Mouse (Mus musculus): ENCODE measurements at regions not wholly inside any gene's neighbourhood (a gene's known extent, or its start where the extent isn't known, plus 50 kb on each side); places are given as distances from the start of the nearest gene placed in this dataset.
"Not testable (repeated sequence)": the region's sequence is repeated elsewhere in the genome, so short reads cannot be mapped to it uniquely, and the experiment has no call there.

GRCm38 (mm10) chr10:53464581-53464980 is 84.8 kb upstream of the Cep85l start:
- Histone ChIP-seq H3K9ac (no peak overlapping the region), H3K4me1 (ENCODE audit: insufficient read depth) (peaks cover 10% of the 10 kb centered on the region; the same call in 1 of the 2 replicates)

GRCm38 (mm10) chr10:53464006-53464405 is 84.3 kb upstream of the Cep85l start:
- Histone ChIP-seq H3K27me3 (ENCODE audit: insufficient read depth, low read length) (no peaks in the 10 kb centered on the region), H3K9ac (no peak overlapping the region), H3K4me2 (ENCODE audit: low read depth) (no peak overlapping the region), H3K4me1 (ENCODE audit: insufficient read depth) (peaks cover 10% of the 10 kb centered on the region; the same call in 1 of the 2 replicates), H3K36me3 (ENCODE audit: insufficient read depth) (no peaks in the 10 kb centered on the region), H3K4me3 (ENCODE audit: low read depth, low read length) (no peak overlapping the region), H3K27ac (ENCODE audit: low read depth, low read length) (peak overlapping the region; percentile 9; the same call in 1 of the 2 replicates), H3K9me3 (ENCODE audit: low read length) (no peaks in the 10 kb centered on the region)
- DNase-seq (no peak), ATAC-seq (no peak)
- 40% methylated on average over 6 of the region's 6 CpGs for WGBS
- TF ChIP-seq CTCF (IDR thresholded peaks at IDR 0.05; ENCODE audit: low read depth), result no peak

More at GRCm38 (mm10) chr10:53464581-53464980, 84.8 kb upstream of the Cep85l start:
- TF ChIP-seq CTCF (IDR thresholded peaks at IDR 0.05; ENCODE audit: low read depth), result no peak
- Histone ChIP-seq H3K9me3 (ENCODE audit: low read length) (no peaks in the 10 kb centered on the region), H3K36me3 (ENCODE audit: insufficient read depth) (no peaks in the 10 kb centered on the region), H3K27me3 (ENCODE audit: insufficient read depth, low read length) (no peaks in the 10 kb centered on the region), H3K4me3 (ENCODE audit: low read depth, low read length) (no peak overlapping the region), H3K4me2 (ENCODE audit: low read depth) (no peak overlapping the region), H3K27ac (ENCODE audit: low read depth, low read length) (peak overlapping the region; percentile 62)
- DNase-seq (peak; percentile 81), ATAC-seq (peak; percentile 19; the same call in 1 of the 2 replicates)

GRCm38 (mm10) chr10:53463471-53463870 is 83.7 kb upstream of the Cep85l start:
- 30% methylated on average over 3 of the region's 3 CpGs for WGBS
- Histone ChIP-seq H3K9me3 (ENCODE audit: low read length) (no peaks in the 10 kb centered on the region), H3K27ac (ENCODE audit: low read depth, low read length) (no peak overlapping the region), H3K4me3 (ENCODE audit: low read depth, low read length) (no peak overlapping the region), H3K27me3 (ENCODE audit: insufficient read depth, low read length) (no peaks in the 10 kb centered on the region), H3K4me2 (ENCODE audit: low read depth) (no peak overlapping the region), H3K36me3 (ENCODE audit: insufficient read depth) (no peaks in the 10 kb centered on the region), H3K9ac (no peak overlapping the region), H3K4me1 (ENCODE audit: insufficient read depth) (peaks cover 10% of the 10 kb centered on the region; the same call in 1 of the 2 replicates)
- ATAC-seq, result no peak
- no peak for TF ChIP-seq CTCF (IDR thresholded peaks at IDR 0.05; ENCODE audit: low read depth)
- DNase-seq, result no peak

GRCm38 (mm10) chr10:53462449-53463308 is 82.9 kb upstream of the Cep85l start:
- DNase-seq, result peak; percentile 57

GRCm38 (mm10) chr10:53461070-53461781 is 81.5 kb upstream of the Cep85l start:
- Histone ChIP-seq H3K27me3 (ENCODE audit: insufficient read depth, low read length) (no peaks in the 10 kb centered on the region), H3K9ac (no peak overlapping the region), H3K4me3 (ENCODE audit: low read depth, low read length) (no peak overlapping the region), H3K4me1 (ENCODE audit: insufficient read depth) (peaks cover 10% of the 10 kb centered on the region; the same call in 1 of the 2 replicates), H3K4me2 (ENCODE audit: low read depth) (no peak overlapping the region), H3K9me3 (ENCODE audit: low read length) (no peaks in the 10 kb centered on the region), H3K27ac (ENCODE audit: low read depth, low read length) (no peak overlapping the region), H3K36me3 (ENCODE audit: insufficient read depth) (no peaks in the 10 kb centered on the region)
- 79% methylated on average over 7 of the region's 7 CpGs for WGBS
- peak; percentile 57 for TF ChIP-seq CTCF (IDR thresholded peaks at IDR 0.05; ENCODE audit: low read depth)
- DNase-seq, result no peak
- no peak for ATAC-seq

More at GRCm38 (mm10) chr10:53462449-53463308, 82.9 kb upstream of the Cep85l start:
- peak overlapping the region; percentile 19 for H3K9ac ChIP-seq
- peak overlapping the region; percentile 32 for H3K4me2 ChIP-seq (ENCODE audit: low read depth)
- TF ChIP-seq CTCF (IDR thresholded peaks at IDR 0.05; ENCODE audit: low read depth), result no peak
- H3K4me1 ChIP-seq (ENCODE audit: insufficient read depth), result peaks cover 10% of the 10 kb centered on the region; the same call in 1 of the 2 replicates
- H3K9me3 ChIP-seq (ENCODE audit: low read length), result no peaks in the 10 kb centered on the region
- peak overlapping the region; percentile 62 for H3K27ac ChIP-seq (ENCODE audit: low read depth, low read length)
- 18% methylated on average over 15 of the region's 15 CpGs for WGBS
- no peaks in the 10 kb centered on the region for H3K27me3 ChIP-seq (ENCODE audit: insufficient read depth, low read length)
- peak; percentile 92 for ATAC-seq
- H3K4me3 ChIP-seq (ENCODE audit: low read depth, low read length), result peak overlapping the region; percentile 17
- H3K36me3 ChIP-seq (ENCODE audit: insufficient read depth), result no peaks in the 10 kb centered on the region

- not testable (repeated sequence) for H3K9me3 ChIP-seq (ENCODE audit: low read length); H3K4me2 ChIP-seq (ENCODE audit: low read depth); DNase-seq; H3K4me3 ChIP-seq (ENCODE audit: low read depth, low read length); H3K9ac ChIP-seq; H3K36me3 ChIP-seq (ENCODE audit: insufficient read depth); H3K27ac ChIP-seq (ENCODE audit: low read depth, low read length); H3K27me3 ChIP-seq (ENCODE audit: insufficient read depth, low read length); ATAC-seq
- peaks cover 10% of the 10 kb centered on the region; the same call in 1 of the 2 replicates for H3K4me1 ChIP-seq (ENCODE audit: insufficient read depth)
- 56% methylated on average over 1 of the region's 1 CpGs for WGBS
Measured at GRCm38 (mm10) chr10:53459706-53460105, 80.0 kb upstream of the Cep85l start.
